Mouse (Mus musculus): ENCODE measurements at regions not wholly inside any gene's neighbourhood (a gene's known extent, or its start where the extent isn't known, plus 50 kb on each side); places are given as distances from the start of the nearest gene placed in this dataset.

GRCm38 (mm10) chr15:59180076-59180475, 291.0 kb downstream of the Gm49356 start:
- Histone ChIP-seq H3K9me3 (ENCODE audit: control insufficient read depth, low read length) (no peaks in the 10 kb centered on the region), H3K4me2 (replicated peaks; ENCODE audit: low read depth, low read length) (no peak overlapping the region), H3K27me3 (ENCODE audit: control insufficient read depth, insufficient read depth, low read length) (no peaks in the 10 kb centered on the region), H3K9ac (ENCODE audit: low read depth, low read length) (no peak overlapping the region), H3K4me1 (replicated peaks; ENCODE audit: control insufficient read depth, insufficient read depth, low read length) (no peaks in the 10 kb centered on the region), H3K27ac (ENCODE audit: low read depth, low read length) (no peak overlapping the region), H3K36me3 (ENCODE audit: control insufficient read depth, insufficient read depth, low read length) (no peaks in the 10 kb centered on the region), H3K4me3 (ENCODE audit: low read depth, low read length) (no peak overlapping the region)
- no peak for DNase-seq (ENCODE audit: low spot score)
- no peak for ATAC-seq (ENCODE audit: low FRiP score)
- 76% methylated on average over 3 of the region's 3 CpGs for WGBS

GRCm38 (mm10) chr15:59184461-59184860, 295.4 kb downstream of the Gm49356 start:
- Histone ChIP-seq H3K4me2 (replicated peaks; ENCODE audit: low read depth, low read length) (no peak overlapping the region), H3K4me3 (ENCODE audit: low read depth, low read length) (no peak overlapping the region), H3K36me3 (ENCODE audit: control insufficient read depth, insufficient read depth, low read length) (no peaks in the 10 kb centered on the region), H3K9ac (ENCODE audit: low read depth, low read length) (no peak overlapping the region), H3K27me3 (ENCODE audit: control insufficient read depth, insufficient read depth, low read length) (no peaks in the 10 kb centered on the region), H3K9me3 (ENCODE audit: control insufficient read depth, low read length) (no peaks in the 10 kb centered on the region), H3K27ac (ENCODE audit: low read depth, low read length) (no peak overlapping the region), H3K4me1 (replicated peaks; ENCODE audit: control insufficient read depth, insufficient read depth, low read length) (no peaks in the 10 kb centered on the region)
- WGBS = 81% methylated on average over 9 of the region's 9 CpGs
- ATAC-seq (ENCODE audit: low FRiP score) (no peak), DNase-seq (ENCODE audit: low spot score) (no peak)

- DNase-seq (ENCODE audit: low spot score) (no peak), ATAC-seq (ENCODE audit: low FRiP score) (no peak)
- Histone ChIP-seq H3K4me2 (replicated peaks; ENCODE audit: low read depth, low read length) (no peak overlapping the region), H3K27ac (ENCODE audit: low read depth, low read length) (no peak overlapping the region), H3K36me3 (ENCODE audit: control insufficient read depth, insufficient read depth, low read length) (no peaks in the 10 kb centered on the region), H3K9me3 (ENCODE audit: control insufficient read depth, low read length) (no peaks in the 10 kb centered on the region), H3K27me3 (ENCODE audit: control insufficient read depth, insufficient read depth, low read length) (no peaks in the 10 kb centered on the region), H3K9ac (ENCODE audit: low read depth, low read length) (no peak overlapping the region), H3K4me1 (replicated peaks; ENCODE audit: control insufficient read depth, insufficient read depth, low read length) (no peaks in the 10 kb centered on the region), H3K4me3 (ENCODE audit: low read depth, low read length) (no peak overlapping the region)
- 83% methylated on average over 4 of the region's 4 CpGs for WGBS
These were observed 298.5 kb downstream of the Gm49356 start for GRCm38 (mm10) chr15:59187566-59187965.

GRCm38 (mm10) chr15:59188371-59188770, 299.3 kb downstream of the Gm49356 start:
- no peak overlapping the region for H3K9ac ChIP-seq (ENCODE audit: low read depth, low read length)
- ATAC-seq (ENCODE audit: low FRiP score) = no peak
- no peak overlapping the region for H3K4me2 ChIP-seq (replicated peaks; ENCODE audit: low read depth, low read length)
- WGBS = 33% methylated on average over 4 of the region's 4 CpGs
- no peak overlapping the region for H3K27ac ChIP-seq (ENCODE audit: low read depth, low read length)
- H3K36me3 ChIP-seq (ENCODE audit: control insufficient read depth, insufficient read depth, low read length) = no peaks in the 10 kb centered on the region
- DNase-seq (ENCODE audit: low spot score) = peak; percentile 40
- no peaks in the 10 kb centered on the region for H3K4me1 ChIP-seq (replicated peaks; ENCODE audit: control insufficient read depth, insufficient read depth, low read length)
- H3K27me3 ChIP-seq (ENCODE audit: control insufficient read depth, insufficient read depth, low read length) = no peaks in the 10 kb centered on the region
- no peak overlapping the region for H3K4me3 ChIP-seq (ENCODE audit: low read depth, low read length)
- no peaks in the 10 kb centered on the region for H3K9me3 ChIP-seq (ENCODE audit: control insufficient read depth, low read length)

GRCm38 (mm10) chr15:59190511-59190910, 301.4 kb downstream of the Gm49356 start:
- H3K4me2 ChIP-seq (replicated peaks; ENCODE audit: low read depth, low read length) = no peak overlapping the region
- no peak for ATAC-seq (ENCODE audit: low FRiP score)
- H3K27ac ChIP-seq (ENCODE audit: low read depth, low read length) = no peak overlapping the region
- no peaks in the 10 kb centered on the region for H3K36me3 ChIP-seq (ENCODE audit: control insufficient read depth, insufficient read depth, low read length)
- no peaks in the 10 kb centered on the region for H3K27me3 ChIP-seq (ENCODE audit: control insufficient read depth, insufficient read depth, low read length)
- H3K4me3 ChIP-seq (ENCODE audit: low read depth, low read length) = no peak overlapping the region
- no peak for DNase-seq (ENCODE audit: low spot score)
- 85% methylated on average over 5 of the region's 5 CpGs for WGBS
- H3K4me1 ChIP-seq (replicated peaks; ENCODE audit: control insufficient read depth, insufficient read depth, low read length) = no peaks in the 10 kb centered on the region
- H3K9me3 ChIP-seq (ENCODE audit: control insufficient read depth, low read length) = no peaks in the 10 kb centered on the region
- H3K9ac ChIP-seq (ENCODE audit: low read depth, low read length) = no peak overlapping the region

GRCm38 (mm10) chr15:59194421-59194820, 305.3 kb downstream of the Gm49356 start:
- peak; percentile 58 for DNase-seq (ENCODE audit: low spot score)
- Histone ChIP-seq H3K9ac (ENCODE audit: low read depth, low read length) (no peak overlapping the region), H3K4me3 (ENCODE audit: low read depth, low read length) (no peak overlapping the region), H3K27ac (ENCODE audit: low read depth, low read length) (no peak overlapping the region), H3K9me3 (ENCODE audit: control insufficient read depth, low read length) (no peaks in the 10 kb centered on the region), H3K4me1 (replicated peaks; ENCODE audit: control insufficient read depth, insufficient read depth, low read length) (peaks cover 10% of the 10 kb centered on the region), H3K36me3 (ENCODE audit: control insufficient read depth, insufficient read depth, low read length) (no peaks in the 10 kb centered on the region), H3K4me2 (replicated peaks; ENCODE audit: low read depth, low read length) (no peak overlapping the region), H3K27me3 (ENCODE audit: control insufficient read depth, insufficient read depth, low read length) (no peaks in the 10 kb centered on the region)
- 42% methylated on average over 10 of the region's 10 CpGs for WGBS
- 0 out of 2 replicates have a peak, but pooled peaks have one; percentile 43 for ATAC-seq (ENCODE audit: low FRiP score)

DNA sequence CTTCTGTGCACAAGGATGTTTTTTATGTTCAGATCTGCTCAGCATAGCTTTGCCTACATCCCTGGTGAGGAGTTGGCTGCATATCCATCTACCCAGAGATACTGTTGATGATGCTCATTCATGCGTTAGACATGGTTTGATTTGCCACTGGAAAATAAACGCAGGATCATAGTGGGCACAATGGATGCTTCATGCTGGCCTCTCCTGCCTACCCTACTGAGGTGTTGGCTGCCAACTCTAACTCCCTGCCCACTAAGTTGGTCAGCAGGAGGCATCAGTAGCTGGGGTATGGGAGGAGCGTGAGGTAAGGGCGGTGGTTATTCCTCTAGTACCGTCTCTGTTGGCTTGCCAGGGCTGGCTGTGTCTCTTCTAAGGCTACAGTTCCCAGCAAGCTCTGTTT, 307.3 kb downstream of the Gm49356 start:
- 85% methylated on average over 5 of the region's 5 CpGs for WGBS

DNA sequence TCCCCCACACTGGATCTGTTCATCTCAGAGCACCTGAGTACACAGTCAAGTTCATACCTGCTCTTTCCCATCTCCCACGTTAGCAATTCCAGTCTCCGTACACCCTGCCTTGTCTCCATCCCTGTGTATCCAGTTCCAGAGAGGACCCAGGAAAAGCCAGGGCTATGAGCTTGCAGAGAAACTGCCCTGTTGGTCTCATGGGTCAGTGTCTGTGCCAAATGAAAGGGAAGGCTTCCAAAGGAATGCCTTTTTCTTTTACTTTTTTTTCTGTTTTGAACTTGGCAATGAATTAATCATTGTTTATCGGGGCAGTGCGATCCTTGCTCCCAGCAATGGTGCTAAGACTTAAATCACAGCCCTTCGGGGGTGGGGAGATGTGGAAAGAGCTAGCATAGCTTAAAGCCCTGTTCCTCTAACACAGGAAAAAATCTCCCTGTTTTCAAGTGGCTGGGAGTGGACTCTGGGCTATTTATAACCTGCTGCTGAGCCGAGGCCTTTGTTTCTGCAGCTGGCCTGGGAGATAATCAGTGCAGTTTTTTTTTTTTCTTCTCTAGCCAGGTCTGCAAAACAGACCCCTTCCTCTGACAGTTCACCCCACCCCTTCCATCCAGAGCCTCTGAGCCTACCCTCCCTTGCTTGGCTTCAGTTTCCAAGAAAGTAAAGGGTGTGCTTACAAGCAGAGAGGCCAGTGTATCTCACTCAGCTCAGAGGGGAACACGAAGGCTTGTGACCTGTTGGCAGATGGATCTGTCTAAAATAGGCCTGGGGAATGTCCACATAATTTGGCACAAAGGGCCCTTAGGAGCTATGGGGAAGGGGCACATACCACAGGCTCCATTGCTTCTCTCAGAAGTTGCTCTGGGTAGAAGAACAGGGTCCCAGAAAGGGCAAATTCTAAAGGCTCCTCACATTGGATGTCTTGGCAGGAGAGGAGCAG, 308.6 kb downstream of the Gm49356 start:
- Histone ChIP-seq H3K9ac (ENCODE audit: low read depth, low read length) (0 out of 2 replicates have a peak overlapping the region, but pooled peaks have one; percentile 23), H3K27ac (ENCODE audit: low read depth, low read length) (peak overlapping the region; percentile 58), H3K36me3 (ENCODE audit: control insufficient read depth, insufficient read depth, low read length) (no peaks in the 10 kb centered on the region), H3K4me3 (ENCODE audit: low read depth, low read length) (no peak overlapping the region), H3K27me3 (ENCODE audit: control insufficient read depth, insufficient read depth, low read length) (no peaks in the 10 kb centered on the region), H3K9me3 (ENCODE audit: control insufficient read depth, low read length) (no peaks in the 10 kb centered on the region), H3K4me2 (replicated peaks; ENCODE audit: low read depth, low read length) (no peak overlapping the region), H3K4me1 (replicated peaks; ENCODE audit: control insufficient read depth, insufficient read depth, low read length) (peaks cover 10% of the 10 kb centered on the region)
- 27% methylated on average over 7 of the region's 7 CpGs for WGBS
- ATAC-seq (ENCODE audit: low FRiP score) (no peak; the same call in 1 of the 2 replicates), DNase-seq (ENCODE audit: low spot score) (peak; percentile 38)

More for the DNA sequence above, 307.3 kb downstream of the Gm49356 start:
- DNase-seq (ENCODE audit: low spot score) = no peak
- no peaks in the 10 kb centered on the region for H3K36me3 ChIP-seq (ENCODE audit: control insufficient read depth, insufficient read depth, low read length)
- H3K4me3 ChIP-seq (ENCODE audit: low read depth, low read length) = no peak overlapping the region
- peaks cover 10% of the 10 kb centered on the region for H3K4me1 ChIP-seq (replicated peaks; ENCODE audit: control insufficient read depth, insufficient read depth, low read length)
- no peaks in the 10 kb centered on the region for H3K9me3 ChIP-seq (ENCODE audit: control insufficient read depth, low read length)
- ATAC-seq (ENCODE audit: low FRiP score) = no peak
- H3K4me2 ChIP-seq (replicated peaks; ENCODE audit: low read depth, low read length) = no peak overlapping the region
- no peak overlapping the region for H3K27ac ChIP-seq (ENCODE audit: low read depth, low read length)
- H3K9ac ChIP-seq (ENCODE audit: low read depth, low read length) = no peak overlapping the region
- H3K27me3 ChIP-seq (ENCODE audit: control insufficient read depth, insufficient read depth, low read length) = no peaks in the 10 kb centered on the region

- no peak for ATAC-seq (ENCODE audit: low FRiP score)
These were observed 312.3 kb downstream of the Gm49356 start for GRCm38 (mm10) chr15:59201386-59201785.

More at GRCm38 (mm10) chr15:59201386-59201785, 312.3 kb downstream of the Gm49356 start:
- no peak overlapping the region for H3K4me3 ChIP-seq (ENCODE audit: low read depth, low read length)
- 90% methylated on average over 7 of the region's 7 CpGs for WGBS
- no peaks in the 10 kb centered on the region for H3K9me3 ChIP-seq (ENCODE audit: control insufficient read depth, low read length)
- peaks cover 10% of the 10 kb centered on the region for H3K4me1 ChIP-seq (replicated peaks; ENCODE audit: control insufficient read depth, insufficient read depth, low read length)
- no peak overlapping the region for H3K27ac ChIP-seq (ENCODE audit: low read depth, low read length)
- no peaks in the 10 kb centered on the region for H3K36me3 ChIP-seq (ENCODE audit: control insufficient read depth, insufficient read depth, low read length)
- no peak overlapping the region for H3K9ac ChIP-seq (ENCODE audit: low read depth, low read length)
- no peak for DNase-seq (ENCODE audit: low spot score)
- no peak overlapping the region for H3K4me2 ChIP-seq (replicated peaks; ENCODE audit: low read depth, low read length)
- H3K27me3 ChIP-seq (ENCODE audit: control insufficient read depth, insufficient read depth, low read length) = no peaks in the 10 kb centered on the region

All from hindbrain, embryonic 11.5 days (tissue).